ENCODE assay signal across 8 mouse cellular contexts in the genomic region with DNA sequence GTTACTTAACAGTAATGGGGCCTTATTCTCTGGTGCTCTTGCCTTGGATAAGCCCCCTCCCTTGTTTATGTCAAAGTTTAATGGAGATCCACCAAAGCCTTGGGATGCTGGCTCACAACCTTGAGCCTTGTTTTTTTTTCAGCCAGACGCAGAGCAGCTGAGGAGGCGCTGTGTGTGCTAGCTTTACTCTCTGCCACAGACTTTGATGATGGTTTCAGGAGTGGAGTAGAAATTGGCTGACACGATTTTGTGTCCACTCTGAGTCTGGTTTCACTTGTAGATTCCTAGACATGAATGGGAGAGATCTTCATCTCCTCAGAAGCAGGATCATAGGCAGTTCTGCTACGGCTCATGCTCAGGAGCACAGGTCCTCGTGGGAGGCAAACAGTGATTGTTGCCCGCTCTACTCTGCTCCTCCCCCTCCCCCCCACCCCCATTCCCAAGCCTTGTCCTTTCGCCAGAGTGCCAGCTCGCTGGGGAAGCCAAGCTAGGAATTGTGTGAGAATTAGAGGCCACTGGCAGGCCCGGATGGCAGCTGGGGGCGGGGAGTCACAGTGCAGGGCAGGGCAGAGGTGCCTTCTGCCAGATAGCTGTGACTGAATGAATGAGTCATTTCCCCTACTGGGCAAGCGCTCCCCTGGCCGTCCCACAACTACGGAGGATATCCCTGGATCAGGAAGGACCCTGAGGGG. TPM values are rescaled to one million over a fixed set of nuclear protein-coding genes. Genes with fewer than 3 reads are reported as not detected.
DNase-seq lines count a peak whose midpoint lies in the region; ATAC-seq and TF ChIP-seq lines count a peak whose summit lies in the region.

No protein-coding gene starts in this region.

- H3K4me1 ChIP-seq in ES-E14 (ENCODE audit: control insufficient read depth in 2 of 2, insufficient read depth in 2 of 2, low read length in 2 of 2, poor library complexity in 1 of 2), result peaks cover 5 to 24% of the 10 kb centered on the region in 2 experiments
- peaks cover 32% of the 10 kb centered on the region for H3K4me1 ChIP-seq in forebrain, embryonic 12.5 days
- peaks cover 5% of the 10 kb centered on the region; the same call in 1 of the 2 replicates for H3K4me1 ChIP-seq in limb, embryonic 11.5 days (ENCODE audit: control insufficient read depth, insufficient read depth, low read length)
- peaks cover 52% of the 10 kb centered on the region for H3K4me1 ChIP-seq in midbrain, embryonic 10.5 days

- ATAC-seq in forebrain, embryonic 12.5 days (ENCODE audit: low FRiP score), result no peak; the same call in 1 of the 2 replicates
- no peak for ATAC-seq in limb, embryonic 11.5 days (ENCODE audit: insufficient number of reproducible peaks, low FRiP score, low TSS enrichment, low read depth)
- ATAC-seq in inflammation-experienced regulatory T-cells, adult 6 months, result no peak

- H3K9me3 ChIP-seq in ES-E14 (ENCODE audit: control insufficient read depth, insufficient read depth, low read depth, low read length), result no peaks in the 10 kb centered on the region
- H3K9me3 ChIP-seq in forebrain, embryonic 12.5 days, result no peaks in the 10 kb centered on the region
- H3K9me3 ChIP-seq in limb, embryonic 11.5 days (ENCODE audit: control insufficient read depth, low read length), result no peaks in the 10 kb centered on the region
- H3K9me3 ChIP-seq in midbrain, embryonic 10.5 days (replicated peaks), result no peaks in the 10 kb centered on the region

- in situ Hi-C loops in ES-E14 (cut with MboI; ENCODE audit: low sequenced_read_pairs in 2 of 2, unreplicated experiment in 2 of 2), result loop anchor here in 1 of 2 experiments (25.0 kb wide), 1 partner anchor 555 kb away; no protein-coding TSS in a partner anchor

- no peak for DNase-seq in ES-E14 (ENCODE audit: low read depth, low spot score)
- peak; percentile 43 for DNase-seq in brain, adult 2 months (ENCODE audit: low read depth, low spot score)
- DNase-seq in heart, postnatal 36 days, result peak; percentile 58 to 62
- DNase-seq in limb, embryonic 11.5 days (ENCODE audit: low spot score), result peak; percentile 33
- peak; percentile 46 for DNase-seq in midbrain, embryonic 10.5 days (ENCODE audit: low spot score)
- DNase-seq in thymus, postnatal 0 days (ENCODE audit: low spot score), result no peak

- H3K4me3 ChIP-seq in ES-E14 (ENCODE audit: insufficient read depth in 1 of 2, low read depth in 1 of 2, low read length in 2 of 2, poor library complexity in 1 of 2, severe bottlenecking in 1 of 2), result peak overlapping the region; percentile 82 to 87
- peak overlapping the region; percentile 43 for H3K4me3 ChIP-seq in forebrain, embryonic 12.5 days (replicated peaks)
- peak overlapping the region; percentile 26; the same call in 1 of the 2 replicates for H3K4me3 ChIP-seq in limb, embryonic 11.5 days (ENCODE audit: low read depth, low read length)
- H3K4me3 ChIP-seq in midbrain, embryonic 10.5 days, result peak overlapping the region; percentile 60

- intact Hi-C loops in heart, postnatal 36 days (cut with DNase I), result loop anchor here (2.0 kb wide), 1 partner anchor 107 kb away; a partner anchor contains a TSS

- peaks cover 10% of the 10 kb centered on the region for H3K36me3 ChIP-seq in ES-E14 (ENCODE audit: control insufficient read depth, insufficient read depth, low read length, poor library complexity, severe bottlenecking)
- no peaks in the 10 kb centered on the region for H3K36me3 ChIP-seq in forebrain, embryonic 12.5 days (replicated peaks)
- no peaks in the 10 kb centered on the region for H3K36me3 ChIP-seq in limb, embryonic 11.5 days (ENCODE audit: control insufficient read depth, insufficient read depth, low read length)
- no peaks in the 10 kb centered on the region for H3K36me3 ChIP-seq in midbrain, embryonic 10.5 days

- 2% methylated on average over 13 of the region's 13 CpGs for WGBS in forebrain, embryonic 12.5 days
- WGBS in limb, embryonic 11.5 days, result under 1% methylated on average over 13 of the region's 13 CpGs
- 1% methylated on average over 13 of the region's 13 CpGs for WGBS in midbrain, embryonic 10.5 days

- H3K9ac ChIP-seq in ES-E14 (ENCODE audit: insufficient read depth, low read depth, low read length, poor library complexity, severe bottlenecking), result peak overlapping the region; percentile 82
- no peak overlapping the region for H3K9ac ChIP-seq in forebrain, embryonic 12.5 days
- H3K9ac ChIP-seq in limb, embryonic 11.5 days (ENCODE audit: low read length), result no peak overlapping the region

- peak overlapping the region; percentile 98 for H3K27ac ChIP-seq in ES-E14 (ENCODE audit: insufficient read depth, low read depth, low read length, poor library complexity, severe bottlenecking)
- H3K27ac ChIP-seq in forebrain, embryonic 12.5 days, result no peak overlapping the region
- no peak overlapping the region for H3K27ac ChIP-seq in limb, embryonic 11.5 days (replicated peaks; ENCODE audit: low read depth, low read length)
- H3K27ac ChIP-seq in midbrain, embryonic 10.5 days (replicated peaks), result peak overlapping the region; percentile 1; the same call in 1 of the 2 replicates

- H3K27me3 ChIP-seq in forebrain, embryonic 12.5 days, result peaks cover 60% of the 10 kb centered on the region
- peaks cover 50% of the 10 kb centered on the region for H3K27me3 ChIP-seq in limb, embryonic 11.5 days (ENCODE audit: control insufficient read depth, insufficient read depth, low read length)
- peaks cover 66% of the 10 kb centered on the region for H3K27me3 ChIP-seq in midbrain, embryonic 10.5 days (ENCODE audit: low read depth, poor library complexity, severe bottlenecking)

- H3K4me2 ChIP-seq in forebrain, embryonic 12.5 days, result peak overlapping the region; percentile 97
- H3K4me2 ChIP-seq in limb, embryonic 11.5 days (ENCODE audit: low read depth, severe bottlenecking), result peak overlapping the region; percentile 48

TF ChIP-seq in ES-E14, 5 proteins besides CTCF, POLR2A, EP300 and RAD21:
- 0 out of 2 replicates have a peak, but pooled peaks have one; percentile 25 for TF ChIP-seq HCFC1 (IDR thresholded peaks at IDR 0.05; ENCODE audit: borderline replicate concordance, insufficient read depth, low read length)
- no peak for TF ChIP-seq CHD2 (IDR thresholded peaks at IDR 0.05; ENCODE audit: low read depth, low read length)
- TF ChIP-seq ZNF384 (IDR thresholded peaks at IDR 0.05; ENCODE audit: low read depth, low read length), result peak; percentile 75
- no peak for TF ChIP-seq MAFK (IDR thresholded peaks at IDR 0.05; ENCODE audit: insufficient read depth, low read depth, low read length)
- no peak for TF ChIP-seq ZC3H11A (IDR thresholded peaks at IDR 0.05; ENCODE audit: borderline replicate concordance, low read depth, low read length)
TF ChIP-seq in ES-E14: peak in this region for 2.

RNA-seq across cellular contexts. Expression of a gene that starts 0.4 kb away (rescaled TPM):
- 639 and 754 TPM in 2 replicates for total RNA-seq in ES-E14 (2012; rRNA removed)
- 2.2 TPM in 2 replicates for polyA plus RNA-seq in forebrain, embryonic 12.5 days (2016; fragmentation: Nextera tagmentation; extraction: Ambion mirVana)
- 1 to 10 TPM; 5.7 to 6.3 TPM for total RNA-seq in heart, postnatal 36 days (2021)
- 1.9 and 3.5 TPM in 2 replicates for polyA plus RNA-seq in limb, embryonic 11.5 days (2014; fragmentation: Nextera tagmentation; extraction: Ambion mirVana)
- polyA plus RNA-seq in midbrain, embryonic 10.5 days (2016; fragmentation: Nextera tagmentation; extraction: Ambion mirVana), result 10.6 and 12.1 TPM in 2 replicates
- 5.0 and 5.7 TPM in 2 replicates for polyA plus RNA-seq in thymus, postnatal 0 days (2015; fragmentation: Nextera tagmentation; extraction: Ambion mirVana)
- under 1 TPM in 2 of 3 experiments, not detected in 1; 0.59 to 0.75 TPM for polyA plus RNA-seq in inflammation-experienced regulatory T-cells, adult 6 months (2017; shearing (Covaris generic))

Comparison
In these comparisons a context has a peak if more than half of its experiments do, and no peak if none do; other contexts are left out.
1. DNase-seq: peak in brain, adult 2 months (single experiment), heart, postnatal 36 days (2 of 2), limb, embryonic 11.5 days (single experiment) and midbrain, embryonic 10.5 days (single experiment); none in ES-E14 (single experiment) and thymus, postnatal 0 days (single experiment).
2. H3K27ac ChIP-seq: peak in ES-E14 (single experiment) and midbrain, embryonic 10.5 days (single experiment); none in forebrain, embryonic 12.5 days (single experiment) and limb, embryonic 11.5 days (single experiment).
3. H3K4me3 ChIP-seq: peak in every context shown above with its lines; median percentile 84 in ES-E14; 60 in midbrain, embryonic 10.5 days; 43 in forebrain, embryonic 12.5 days; 26 in limb, embryonic 11.5 days.